Mouse (Mus musculus) lung, adult 18-20 months (tissue): ENCODE results near the gene Sf3a1.

ENCODE experiments used
- DNase-seq, 2 experiments: peaks; one replicate each; pipeline ENCODE4 v3.0.0; 2022; ENCODE audit warnings: mixed read lengths in 2 of 2

The Sf3a1 gene

GRCm38 (mm10) chr11:4187318-4187700, 27.2 kb downstream of the Sf3a1 start:
- no peak for DNase-seq

GRCm38 (mm10) chr11:4189182-4189581, 29.0 kb downstream of the Sf3a1 start:
- DNase-seq = no peak

- no peak for DNase-seq
Measured at GRCm38 (mm10) chr11:4190677-4191076, 30.5 kb downstream of the Sf3a1 start.

- DNase-seq = no peak
Measured at GRCm38 (mm10) chr11:4192757-4193156, 32.6 kb downstream of the Sf3a1 start.

- DNase-seq = no peak
Measured at GRCm38 (mm10) chr11:4193420-4193819, 33.3 kb downstream of the Sf3a1 start.

GRCm38 (mm10) chr11:4195597-4196031, 35.5 kb downstream of the Sf3a1 start:
- DNase-seq = peak in 1 of 2 experiments; percentile 39

GRCm38 (mm10) chr11:4196636-4197035, 36.5 kb downstream of the Sf3a1 start:
- peak; percentile 74 to 82 for DNase-seq

GRCm38 (mm10) chr11:4197691-4198090, 37.5 kb downstream of the Sf3a1 start:
- DNase-seq = peak; percentile 74

- DNase-seq = no peak
Measured at GRCm38 (mm10) chr11:4201981-4202700, 42.0 kb downstream of the Sf3a1 start.

GRCm38 (mm10) chr11:4202995-4203704, 43.0 kb downstream of the Sf3a1 start:
- no peak for DNase-seq

- DNase-seq = peak; percentile 79 to 88
Measured at GRCm38 (mm10) chr11:4203705-4204074, 43.5 kb downstream of the Sf3a1 start.

- peak; percentile 77 to 85 for DNase-seq
Measured at GRCm38 (mm10) chr11:4205097-4205655, 45.0 kb downstream of the Sf3a1 start.

- DNase-seq = no peak
Measured at GRCm38 (mm10) chr11:4205951-4206350, 45.8 kb downstream of the Sf3a1 start.

GRCm38 (mm10) chr11:4206563-4206962, 46.4 kb downstream of the Sf3a1 start:
- no peak for DNase-seq

GRCm38 (mm10) chr11:4207655-4208054, 47.5 kb downstream of the Sf3a1 start:
- DNase-seq = no peak

- DNase-seq = no peak
Measured at GRCm38 (mm10) chr11:4209556-4209955, 49.4 kb downstream of the Sf3a1 start.

GRCm38 (mm10) chr11:4210786-4211185, 50.6 kb downstream of the Sf3a1 start:
- DNase-seq = peak in 1 of 2 experiments; percentile 34

- DNase-seq = no peak
Measured at GRCm38 (mm10) chr11:4213107-4213506, 53.0 kb downstream of the Sf3a1 start.

- no peak for DNase-seq
Measured at GRCm38 (mm10) chr11:4214572-4214971, 54.4 kb downstream of the Sf3a1 start.

- DNase-seq = no peak
Measured at GRCm38 (mm10) chr11:4215061-4215460, 54.9 kb downstream of the Sf3a1 start.

GRCm38 (mm10) chr11:4216248-4217000, 56.3 kb downstream of the Sf3a1 start:
- peak; percentile 78 to 86 for DNase-seq

- peak; percentile 97 to 98 for DNase-seq
Measured at GRCm38 (mm10) chr11:4217914-4218629, 57.9 kb downstream of the Sf3a1 start, which contains the start of gene Castor1. TSS of gene Castor1 (plus strand) at chr11:4218225.
